Mouse (Mus musculus) retina, embryonic 14.5 days (tissue): Measurements from ENCODE around the gene Lcn2.

Experiments
- DNase-seq: peaks from one replicate; pipeline ENCODE4 v3.0.0-alpha.2; 2015; ENCODE audit warnings: low spot score

Gene Lcn2

DNA sequence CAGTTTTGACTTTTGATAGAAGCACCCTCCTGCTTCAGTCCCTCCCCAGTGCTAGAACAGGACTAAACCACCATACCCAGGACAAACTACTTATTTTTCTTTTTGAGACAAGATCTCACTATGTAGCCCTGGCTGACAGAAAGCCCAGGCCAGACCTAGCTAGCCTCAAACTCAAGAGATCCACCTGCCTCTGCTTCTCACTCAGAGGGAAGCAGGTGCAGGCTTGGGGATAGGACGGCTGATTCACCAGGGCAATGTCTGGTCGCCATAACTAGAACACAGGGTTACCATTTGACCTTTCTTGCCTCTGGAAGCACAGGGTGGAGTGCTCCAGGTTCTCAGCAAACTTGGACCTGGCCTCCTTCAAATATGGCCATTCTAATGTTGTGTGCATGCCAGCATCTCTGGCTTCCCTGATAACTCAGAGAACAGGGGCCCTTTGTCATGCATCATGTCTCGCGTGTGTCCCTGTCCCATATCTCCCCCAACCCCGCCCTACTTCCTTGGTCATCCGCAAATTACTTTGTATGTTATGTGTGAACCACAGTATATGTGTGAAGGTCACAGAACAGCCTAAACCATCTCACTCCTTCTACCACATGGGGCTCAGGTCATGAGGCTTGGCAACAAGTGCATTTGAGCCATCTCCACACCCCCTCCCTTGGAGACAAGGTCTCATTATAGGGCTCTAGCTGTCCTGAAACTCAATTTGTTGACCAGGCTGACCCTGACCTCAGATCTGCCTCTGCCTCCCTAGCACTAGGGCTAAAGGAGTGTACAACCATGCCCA is 24.9 kb upstream of the Lcn2 start:
- no peak for DNase-seq

DNA sequence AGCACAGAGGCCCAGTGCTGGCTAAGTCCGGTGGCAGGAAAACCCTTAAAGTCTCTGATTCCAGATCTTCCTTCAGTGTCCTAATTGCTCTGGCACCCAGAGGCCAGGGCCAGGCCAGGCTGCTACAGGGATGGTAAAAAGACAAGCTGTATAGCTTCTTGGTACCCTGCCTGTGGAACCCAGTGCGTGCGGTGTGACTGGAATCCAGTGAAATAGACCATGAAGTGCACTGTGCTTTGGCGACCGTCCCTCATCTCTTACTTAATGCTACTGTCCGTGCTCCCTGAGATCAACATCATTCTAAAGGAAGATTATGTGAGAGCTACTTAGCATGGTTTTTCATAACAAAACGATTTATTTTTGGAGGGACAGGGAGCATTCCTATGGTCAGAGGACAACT is 23.4 kb upstream of the Lcn2 start:
- DNase-seq: no peak

DNA sequence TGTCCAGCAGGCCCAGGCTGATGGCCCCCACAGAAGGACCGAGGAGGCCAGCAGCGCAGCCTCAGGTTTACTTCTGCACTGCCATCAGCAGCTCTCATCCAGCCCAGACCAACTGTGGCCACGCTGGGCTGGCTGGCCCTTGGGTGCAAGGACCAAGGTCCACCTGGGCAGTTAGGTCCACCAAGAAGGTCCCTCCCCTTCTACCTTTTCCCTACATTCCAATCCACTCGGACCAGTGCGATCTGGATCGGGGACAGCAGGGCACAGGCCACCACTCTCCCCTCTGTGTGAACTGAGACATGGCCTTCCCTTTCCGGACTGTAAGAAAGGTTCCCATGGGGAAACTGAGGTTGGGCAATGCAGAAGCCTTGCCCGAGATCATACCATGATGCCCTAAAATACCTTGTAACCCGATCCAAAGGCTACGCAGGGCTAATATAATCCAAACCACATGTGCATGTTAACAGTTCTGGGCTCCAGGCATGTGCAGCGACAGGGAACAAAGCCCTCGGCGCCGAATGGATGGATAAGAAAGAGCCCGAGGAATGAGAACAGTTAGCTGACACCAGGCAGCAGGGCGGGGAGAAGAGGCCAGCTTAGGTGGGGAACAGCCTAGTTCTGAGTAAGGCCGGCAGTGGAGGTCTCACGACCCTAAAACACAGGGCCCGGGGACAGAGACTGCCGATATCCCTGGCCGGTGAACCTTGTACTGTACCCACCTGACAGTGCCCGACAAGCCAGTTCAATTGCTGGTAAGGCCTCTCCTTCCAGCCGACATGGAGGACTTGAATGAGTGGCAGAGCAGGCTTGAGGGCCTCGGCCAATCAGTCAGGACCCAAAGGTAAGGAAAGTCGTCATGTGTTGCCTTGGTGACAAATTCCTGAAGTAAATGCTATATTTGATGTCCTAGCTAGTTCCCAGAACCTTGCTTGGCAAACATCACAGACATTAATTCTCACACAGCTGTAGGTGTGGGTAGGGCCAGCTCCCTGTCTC is 20.7 kb upstream of the Lcn2 start:
- no peak for DNase-seq

DNA sequence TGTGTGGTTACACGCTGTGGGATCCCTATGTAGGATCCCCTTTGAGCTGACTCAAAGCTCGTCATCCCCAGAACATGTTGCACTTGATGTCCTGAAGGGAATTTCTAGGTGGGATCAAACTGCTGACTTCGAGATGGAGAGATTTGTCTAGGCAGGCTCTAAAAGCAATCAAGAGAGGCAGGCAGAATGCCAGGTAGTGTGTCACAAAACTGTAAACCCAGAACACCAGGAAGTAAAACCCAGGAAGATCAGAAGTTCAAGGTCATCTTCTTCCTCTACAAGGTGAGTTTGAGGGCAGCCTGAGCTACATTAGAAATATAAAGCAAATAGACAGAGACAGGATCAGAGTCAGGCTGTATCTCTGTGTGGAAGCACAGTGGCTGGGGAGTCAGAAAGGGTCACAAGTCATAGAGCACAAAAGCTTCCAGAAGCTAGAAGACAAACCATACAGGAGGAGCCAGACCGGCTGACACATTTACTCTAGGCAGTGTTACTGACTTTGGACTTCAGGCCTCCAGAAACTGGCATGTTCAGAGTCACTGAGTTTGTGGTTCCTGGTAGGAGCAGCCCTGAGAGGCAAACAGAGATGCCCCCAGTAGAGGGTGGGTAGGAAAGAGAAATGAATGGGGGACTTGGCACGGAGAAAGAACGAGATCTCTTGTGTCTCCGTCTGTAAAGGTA is 19.2 kb upstream of the Lcn2 start:
- no peak for DNase-seq

DNA sequence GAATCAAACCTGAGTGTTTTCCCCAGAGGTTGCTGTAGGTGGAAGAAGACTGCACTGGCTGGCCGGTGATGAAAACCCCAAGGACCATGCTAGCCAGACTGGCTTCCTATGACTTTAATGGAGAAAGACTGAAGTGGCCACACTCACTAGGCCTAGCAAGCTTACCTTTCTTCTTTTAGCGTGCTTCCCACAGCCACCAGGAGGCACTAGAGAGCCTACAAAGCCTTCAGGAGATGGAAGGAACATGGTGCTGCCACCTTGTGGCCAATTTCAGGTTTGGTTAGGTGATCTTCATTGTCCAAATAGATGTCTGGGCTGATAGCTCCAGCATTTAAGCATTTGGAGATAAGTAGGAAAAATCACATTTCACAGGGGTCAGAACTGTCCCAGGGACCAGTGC is 16.6 kb upstream of the Lcn2 start:
- peak; percentile 100 for DNase-seq

DNA sequence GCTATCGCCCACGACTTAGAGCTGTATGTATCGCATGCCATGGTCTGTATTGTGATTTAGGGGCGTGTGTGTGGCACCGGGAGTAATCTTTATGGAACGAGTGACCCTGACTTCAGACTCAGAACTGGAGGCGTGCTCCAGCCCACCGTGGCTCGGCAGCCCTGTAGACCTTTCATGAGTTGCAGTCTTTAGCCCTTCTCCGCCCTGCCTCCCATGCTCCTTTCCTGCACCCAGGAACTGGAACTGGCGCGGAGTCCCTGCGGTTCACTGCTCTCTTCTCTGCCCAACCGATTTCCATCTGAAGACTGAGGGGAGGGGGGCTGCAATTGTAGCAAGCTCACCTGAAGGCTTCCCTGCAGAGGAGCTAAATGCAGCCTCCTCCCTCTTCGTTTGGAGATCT is 8.6 kb upstream of the Lcn2 start:
- no peak for DNase-seq

DNA sequence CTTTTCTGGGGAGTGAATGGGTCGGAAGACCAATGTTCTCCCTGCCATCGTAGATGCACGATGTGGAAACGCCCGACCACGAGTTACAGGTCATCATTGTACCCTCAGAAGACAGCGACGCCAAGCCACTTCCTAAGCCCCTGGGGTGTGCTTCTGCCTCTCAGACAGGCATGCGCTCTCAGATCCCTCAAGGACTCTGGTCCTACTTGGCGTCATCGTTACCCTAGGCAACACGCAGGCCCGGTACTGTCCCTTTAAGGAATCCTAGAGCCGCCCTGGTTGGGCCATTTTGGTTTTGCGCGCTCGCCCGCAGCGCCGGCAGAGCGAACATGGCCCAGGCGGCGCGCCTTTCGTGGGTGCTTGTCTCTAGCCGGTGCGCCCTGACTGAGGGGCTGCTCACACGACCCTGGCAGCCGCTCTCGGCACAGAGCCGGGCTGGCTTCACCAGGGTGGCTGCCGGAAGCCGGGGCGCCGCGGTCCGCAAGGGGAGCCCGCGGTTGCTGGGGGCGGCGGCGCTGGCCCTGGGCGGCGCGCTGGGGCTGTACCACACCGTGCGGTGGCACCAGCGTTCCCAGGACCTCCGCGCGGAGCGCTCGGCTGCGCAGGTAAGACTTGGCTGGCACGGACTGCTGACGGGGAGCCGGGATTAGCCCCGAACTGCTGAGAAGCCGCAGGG is 8.0 kb upstream of the Lcn2 start:
- DNase-seq: peak; percentile 91

DNA sequence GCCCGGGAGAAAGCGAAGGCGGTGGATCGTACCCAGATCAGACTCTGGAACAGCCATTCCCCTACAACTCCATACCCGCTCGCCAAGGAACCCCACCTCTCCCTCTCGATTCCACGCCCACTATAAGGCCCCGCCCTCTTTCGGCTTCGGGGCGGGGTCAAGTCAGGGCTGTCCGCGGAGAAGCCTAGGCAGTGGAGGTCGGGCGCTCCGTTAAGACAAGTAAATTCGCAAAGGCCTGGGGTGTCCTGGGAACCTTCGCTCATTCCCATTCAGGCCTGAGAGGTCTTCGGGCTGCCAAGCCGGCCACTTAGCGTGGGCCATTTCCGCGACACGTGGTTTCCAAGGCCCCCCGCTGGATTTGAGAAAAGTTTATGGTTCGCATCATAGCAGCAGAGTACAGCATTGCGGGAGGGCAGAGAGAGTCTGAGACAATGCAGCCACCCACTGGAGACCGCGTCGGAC is 7.5 kb upstream of the Lcn2 start, which contains the start of gene Ptges2:
Gene Ptges2 (plus strand): TSS at position 413 of the 462 bp plus-strand sequence.
- peak; percentile 92 for DNase-seq

DNA sequence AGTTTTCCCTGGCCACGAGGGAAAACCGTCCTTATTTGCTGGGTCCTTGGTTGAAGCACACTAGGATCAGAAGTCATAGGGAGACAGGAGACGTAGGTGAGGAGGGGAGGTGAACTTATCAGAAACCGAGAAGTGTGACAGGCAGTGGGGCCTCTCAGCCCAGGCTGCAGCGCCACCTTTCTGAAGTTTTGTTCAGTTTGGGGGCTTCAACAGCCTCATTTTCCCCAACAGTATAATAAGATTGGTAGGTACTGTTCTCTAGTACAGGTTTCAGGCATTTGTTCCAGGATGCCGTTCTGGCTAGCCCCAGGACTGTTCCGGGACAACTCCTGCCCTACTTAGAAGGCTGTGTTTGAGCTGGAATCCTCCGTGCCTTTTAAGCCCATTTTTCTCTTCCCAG is 6.9 kb upstream of the Lcn2 start:
- DNase-seq: peak; percentile 55

DNA sequence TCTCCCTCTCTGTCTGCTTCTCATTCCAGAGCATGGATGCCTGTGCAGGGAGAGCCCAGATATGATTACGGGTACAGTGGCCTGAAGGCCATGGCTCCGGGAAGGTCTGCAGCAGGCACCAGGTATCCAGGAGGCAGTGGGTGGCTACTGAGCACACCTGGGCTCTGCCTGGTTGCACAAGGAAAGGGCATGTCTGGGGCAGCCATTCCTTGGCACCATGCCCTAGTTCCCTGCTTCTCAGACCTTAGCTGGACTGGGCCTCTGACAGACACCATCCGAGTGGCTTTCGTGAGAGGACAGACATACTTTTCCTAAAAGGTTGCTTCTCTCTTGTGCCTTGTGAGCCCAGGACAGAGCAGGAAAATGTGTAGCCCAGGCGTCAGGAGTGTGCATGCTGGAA is 4.0 kb upstream of the Lcn2 start:
- DNase-seq: no peak

DNA sequence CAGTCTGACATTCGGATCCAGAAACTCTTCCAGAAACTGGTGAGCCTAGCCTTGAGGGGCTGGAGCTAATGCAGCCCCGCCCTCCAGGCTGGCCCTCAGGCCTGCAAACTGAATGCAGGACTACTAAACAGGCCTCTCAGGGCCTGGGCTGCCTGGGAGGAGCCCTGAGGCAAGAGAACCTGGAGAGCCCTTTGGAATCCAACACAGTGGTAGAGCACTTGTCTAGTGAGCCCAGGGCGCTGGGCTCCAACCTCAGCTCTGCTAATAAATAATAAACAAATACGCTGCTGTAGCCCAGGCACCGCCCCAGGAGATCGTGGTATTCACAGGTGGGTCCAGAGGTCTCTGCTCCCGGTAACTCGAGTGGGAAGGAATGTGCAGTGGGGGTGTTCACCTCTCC is 2.8 kb upstream of the Lcn2 start:
- DNase-seq: no peak

DNA sequence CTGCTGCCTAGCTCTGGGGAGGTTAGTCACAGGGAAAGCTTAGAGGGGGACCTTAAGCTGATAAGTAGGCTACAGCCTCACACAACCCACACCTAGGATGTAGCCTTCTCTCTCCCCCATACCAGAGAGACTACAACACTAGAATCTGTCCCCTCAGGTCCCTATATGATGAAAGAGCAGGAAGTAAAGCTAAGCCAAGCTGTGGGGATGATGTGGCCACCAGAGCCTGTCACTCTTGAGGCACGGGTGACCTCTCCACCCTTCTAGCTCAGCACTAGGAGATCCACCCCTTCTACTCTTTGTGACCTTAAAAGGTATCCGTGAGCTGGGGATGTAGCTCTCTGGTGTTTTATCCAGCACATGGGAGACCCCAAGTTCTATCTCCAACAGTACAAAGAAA is 1.1 kb upstream of the Lcn2 start:
- no peak for DNase-seq

DNA sequence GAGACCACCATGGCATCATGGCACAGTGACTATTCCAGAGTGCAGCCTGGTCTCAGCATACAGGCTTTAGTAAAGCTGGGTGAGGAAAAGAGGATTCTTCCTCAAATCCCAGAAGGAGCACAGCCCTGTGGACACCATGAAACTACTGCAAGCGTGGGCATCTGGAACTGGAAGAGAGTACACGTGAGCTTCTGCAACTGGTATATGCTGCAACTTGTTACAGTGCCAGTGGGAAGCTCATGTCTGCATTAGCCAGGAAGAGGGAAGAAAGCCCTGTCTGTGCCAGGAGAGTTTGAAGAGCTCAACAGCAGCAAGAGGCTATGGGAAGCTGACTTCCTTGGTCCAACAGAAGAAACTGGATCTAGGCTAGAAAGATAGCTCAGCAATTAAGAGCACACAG is 5.4 kb downstream of the Lcn2 start:
- no peak for DNase-seq

DNA sequence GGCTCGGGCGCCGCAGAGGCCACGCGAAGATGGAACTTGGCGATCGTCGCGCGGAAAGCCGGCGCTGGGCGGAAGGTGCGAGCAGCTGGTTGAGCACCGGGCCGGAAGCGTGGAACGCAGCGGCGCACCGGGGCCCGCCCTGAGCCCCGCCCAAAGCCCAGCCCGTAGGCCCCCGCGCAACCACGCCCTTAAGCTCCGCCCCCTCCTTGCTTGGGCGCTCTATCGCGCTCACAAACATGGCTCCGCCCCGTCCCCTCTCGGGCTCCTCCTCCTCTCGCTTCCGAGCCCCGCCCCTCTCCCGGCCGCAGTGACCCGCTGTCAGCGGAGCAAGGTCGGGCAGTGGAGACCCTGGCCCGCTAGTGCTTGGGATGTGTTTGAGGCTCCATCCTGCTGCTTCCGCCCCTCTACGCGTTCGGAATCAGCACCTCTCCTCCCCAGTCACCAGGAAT is 6.3 kb downstream of the Lcn2 start, which contains the start of gene 1110008P14Rik:
Gene 1110008P14Rik (minus strand): TSS at position 164 of the 449 bp plus-strand sequence.
- DNase-seq: peak; percentile 97

DNA sequence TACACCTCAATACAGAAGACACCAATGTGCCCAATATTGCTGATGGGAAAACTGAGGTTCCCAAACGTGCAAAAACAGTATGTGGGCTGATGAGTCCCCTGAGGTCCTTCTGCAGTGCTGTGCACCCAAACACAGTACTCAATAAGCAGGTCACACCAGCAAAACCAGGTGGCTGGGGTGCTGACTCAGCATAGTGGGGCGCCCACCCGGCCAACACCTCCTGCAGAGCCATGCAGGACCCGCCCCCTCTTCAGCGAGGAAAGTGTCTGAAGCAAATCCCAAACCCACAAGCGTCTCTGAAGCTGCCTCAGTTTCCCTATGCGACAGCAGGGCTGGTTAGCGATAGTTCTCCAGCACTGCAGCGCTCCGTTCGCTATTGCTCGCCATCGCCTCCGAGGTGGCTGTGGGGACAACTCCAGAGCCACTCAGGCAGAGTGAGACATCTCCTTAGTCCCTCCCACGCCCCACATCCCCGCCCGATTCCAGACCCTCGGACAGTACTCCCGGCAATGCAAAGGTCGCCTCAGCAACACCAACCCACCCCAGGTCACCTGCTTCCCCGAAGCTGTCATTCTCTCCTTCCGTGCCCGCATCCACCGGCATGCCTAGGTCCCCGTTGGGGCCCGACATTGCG is 6.8 kb downstream of the Lcn2 start:
- DNase-seq: peak; percentile 52

DNA sequence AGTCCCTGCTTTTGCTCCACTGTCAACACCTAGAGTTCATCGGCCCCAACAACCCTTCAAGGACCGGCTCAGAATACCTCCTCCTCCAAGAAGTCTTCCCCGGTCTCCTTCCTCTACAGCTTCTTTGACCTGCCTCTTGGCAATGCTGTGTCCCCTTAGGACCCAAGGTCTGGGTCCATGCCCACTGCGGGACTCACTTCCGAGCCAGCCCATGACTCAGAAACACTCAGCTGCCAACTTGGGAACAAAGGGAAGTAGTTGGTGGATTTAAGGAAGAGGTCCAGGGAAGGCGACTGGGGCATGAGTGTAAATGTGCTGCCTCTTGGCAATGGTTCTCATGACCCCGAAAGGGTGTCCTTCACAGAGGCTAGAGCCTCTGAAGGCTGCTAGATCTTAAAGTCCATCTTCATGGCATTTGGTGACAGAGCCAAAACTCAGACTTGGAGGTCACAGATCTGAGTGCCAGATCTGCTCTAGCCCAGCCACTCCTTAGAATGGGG is 8.0 kb downstream of the Lcn2 start:
- no peak for DNase-seq

DNA sequence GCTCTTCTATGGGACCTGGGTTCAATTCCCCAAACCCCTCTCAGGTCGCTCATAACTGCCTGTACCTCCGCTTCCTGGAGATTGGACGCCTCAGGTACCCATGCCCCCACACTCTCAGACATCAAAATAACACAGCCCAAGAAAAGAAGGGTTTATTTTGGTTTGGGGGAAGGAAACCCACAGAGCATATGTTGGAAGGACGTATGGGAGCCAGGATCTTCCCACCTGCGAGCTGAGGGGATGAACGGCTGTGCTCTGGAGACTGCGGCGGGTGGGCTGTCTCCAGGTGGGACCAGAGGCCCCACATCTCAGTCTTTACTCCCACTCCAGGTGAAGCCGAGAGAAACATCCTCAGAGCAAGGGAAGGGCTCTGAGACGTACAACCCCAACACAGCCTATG is 11.1 kb downstream of the Lcn2 start:
- no peak for DNase-seq

DNA sequence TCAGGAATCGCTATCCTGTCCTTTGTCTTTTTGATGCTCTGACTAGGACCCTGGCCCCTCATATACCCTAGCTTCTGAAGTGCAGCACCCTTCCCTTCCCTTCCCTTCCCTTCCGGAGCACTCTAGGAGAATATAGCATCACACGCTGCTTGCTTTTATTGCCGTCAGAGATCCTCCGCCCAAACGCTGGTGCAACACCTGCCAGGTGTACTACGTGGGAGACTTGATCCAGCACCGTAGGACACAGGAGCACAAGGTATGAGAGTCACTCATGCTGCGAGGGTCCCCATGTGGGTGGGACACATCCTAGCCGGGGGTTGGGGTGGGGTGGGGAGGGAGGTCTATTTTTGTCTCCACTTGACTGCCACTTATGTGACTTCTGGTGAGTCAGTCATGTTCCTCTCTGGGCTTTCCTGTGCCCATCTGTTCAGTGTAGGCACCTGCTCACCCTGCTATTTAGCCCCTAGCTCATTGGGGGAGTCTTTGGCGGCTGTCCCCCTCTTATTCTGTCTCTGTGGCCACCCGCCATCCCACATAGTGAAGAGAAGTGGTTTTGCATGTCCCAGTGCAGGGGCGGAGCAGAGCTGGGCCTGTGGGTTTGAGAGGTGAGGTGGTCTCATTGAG is 12.6 kb downstream of the Lcn2 start:
- DNase-seq: no peak

DNA sequence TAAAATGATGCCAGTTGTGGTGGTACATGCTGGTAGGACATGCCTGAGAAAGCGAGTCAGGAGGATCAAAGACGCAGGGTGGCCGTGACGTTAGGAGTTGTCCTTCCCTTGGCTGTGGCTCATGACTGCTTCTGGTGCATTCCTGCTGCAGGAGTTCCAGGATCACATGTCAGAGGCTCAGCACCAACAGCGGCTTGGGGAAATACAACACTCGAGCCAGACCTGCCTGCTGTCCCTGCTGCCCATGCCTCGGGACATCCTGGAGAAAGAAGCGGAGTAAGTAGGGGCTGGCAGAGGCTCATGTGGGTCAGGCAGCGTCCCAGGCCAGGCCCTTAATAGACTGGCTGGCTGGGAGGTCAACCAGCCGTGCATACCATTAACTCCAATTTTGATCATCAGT is 13.9 kb downstream of the Lcn2 start:
- DNase-seq: no peak

DNA sequence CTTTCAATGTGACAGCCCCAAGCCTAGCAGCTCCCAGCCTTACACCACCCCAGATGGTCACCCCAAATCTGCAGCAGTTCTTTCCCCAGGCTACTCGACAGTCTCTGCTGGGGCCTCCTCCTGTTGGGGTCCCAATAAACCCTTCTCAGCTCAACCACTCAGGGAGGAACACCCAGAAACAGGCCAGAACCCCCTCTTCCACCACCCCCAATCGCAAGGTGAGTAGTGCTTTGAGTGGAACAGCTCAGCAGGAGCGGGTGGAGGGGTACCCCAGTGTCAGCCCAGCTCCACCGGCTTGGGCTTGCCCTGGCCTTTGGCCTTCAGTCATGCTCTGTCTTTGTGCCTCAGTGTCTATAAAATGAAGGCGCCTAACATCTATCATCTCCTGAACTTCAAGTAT is 20.7 kb downstream of the Lcn2 start:
- DNase-seq: no peak
